Comparison of ENCODE assay signal across 17 mouse cellular contexts in the genomic region with DNA sequence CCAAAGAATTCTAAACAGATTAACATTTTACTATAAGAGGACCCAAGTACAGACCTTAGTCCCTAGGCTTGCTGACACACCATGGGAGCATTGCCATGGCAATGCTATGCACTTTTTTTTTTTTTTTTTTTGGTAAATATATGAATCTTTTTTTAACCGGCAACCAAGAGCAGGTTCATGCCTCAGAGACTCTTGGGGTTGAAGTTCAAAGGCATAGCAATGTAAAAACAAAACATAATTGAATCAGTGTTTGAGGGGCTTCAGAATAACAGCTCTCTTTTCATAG.
"Had no signal": no experiment of that assay in that cellular context is flagged by ENCODE, and none has a peak within 500 bp of the region (broad histone marks: within the 10 kb centered on the region; RNA-seq: fewer than 3 reads in every experiment).

No protein-coding gene starts in this region.

- H3K4me3 ChIP-seq: lung, embryonic 15.5 days; megakaryocyte, embryonic 14.5 days; midbrain, embryonic 13.5 days; midbrain, embryonic 15.5 days; neural tube, embryonic 12.5 days; stomach, embryonic 15.5 days had no signal

- DNase-seq: lung, adult 2 months; lung, postnatal 14 days; lung, postnatal 36 days; right cerebral cortex, postnatal 14 days; thymus, adult 2 months; thymus, postnatal 25 days; thymus, postnatal 4 days had no signal

- H3K27me3 ChIP-seq: lung, embryonic 15.5 days; megakaryocyte, embryonic 14.5 days; midbrain, embryonic 13.5 days; midbrain, embryonic 15.5 days; neural tube, embryonic 12.5 days; stomach, embryonic 15.5 days had no signal

- H3K4me2 ChIP-seq: lung, embryonic 15.5 days; midbrain, embryonic 11.5 days; midbrain, embryonic 13.5 days; midbrain, embryonic 15.5 days; neural tube, embryonic 12.5 days; stomach, embryonic 15.5 days had no signal

- H3K4me1 ChIP-seq: lung, embryonic 15.5 days; megakaryocyte, embryonic 14.5 days; midbrain, embryonic 13.5 days; midbrain, embryonic 15.5 days; neural tube, embryonic 12.5 days; stomach, embryonic 15.5 days had no signal

- H3K36me3 ChIP-seq: lung, embryonic 15.5 days; midbrain, embryonic 13.5 days; midbrain, embryonic 15.5 days; neural tube, embryonic 12.5 days; stomach, embryonic 15.5 days had no signal

- H3K9me3 ChIP-seq: lung, embryonic 15.5 days; midbrain, embryonic 13.5 days; midbrain, embryonic 15.5 days; neural tube, embryonic 12.5 days; stomach, embryonic 15.5 days had no signal

- H3K9ac ChIP-seq: lung, embryonic 15.5 days; midbrain, embryonic 13.5 days; midbrain, embryonic 15.5 days; neural tube, embryonic 12.5 days; stomach, embryonic 15.5 days had no signal

- ATAC-seq: lung, postnatal 0 days; midbrain, embryonic 13.5 days; midbrain, embryonic 15.5 days had no signal

- H3K27ac ChIP-seq: lung, embryonic 15.5 days; macrophage; midbrain, embryonic 13.5 days; midbrain, embryonic 15.5 days; neural tube, embryonic 12.5 days; stomach, embryonic 15.5 days; stomach, postnatal 0 days had no signal
